Mouse (Mus musculus) stomach, postnatal 0 days (tissue): ENCODE measurements around the gene Lypd4.

Experiments used
- CTCF ChIP-seq: IDR thresholded peaks from 2 replicates; pipeline ENCODE4 v1.5.1; 2016; ENCODE audit warnings: antibody characterized with exemption, low read depth, mild to moderate bottlenecking, moderate library complexity
- EP300 ChIP-seq: optimal IDR thresholded peaks from 2 replicates; pipeline ENCODE3; 2016; ENCODE audit warnings: antibody characterized with exemption

- TF ChIP-seq CTCF (no peak), EP300 (no peak)
Measured at GRCm38 (mm10) chr7:24845181-24845580, 24.6 kb downstream of the Lypd4 start.
